Comparison of ENCODE assay signal across 8 mouse cellular contexts in the genomic region with DNA sequence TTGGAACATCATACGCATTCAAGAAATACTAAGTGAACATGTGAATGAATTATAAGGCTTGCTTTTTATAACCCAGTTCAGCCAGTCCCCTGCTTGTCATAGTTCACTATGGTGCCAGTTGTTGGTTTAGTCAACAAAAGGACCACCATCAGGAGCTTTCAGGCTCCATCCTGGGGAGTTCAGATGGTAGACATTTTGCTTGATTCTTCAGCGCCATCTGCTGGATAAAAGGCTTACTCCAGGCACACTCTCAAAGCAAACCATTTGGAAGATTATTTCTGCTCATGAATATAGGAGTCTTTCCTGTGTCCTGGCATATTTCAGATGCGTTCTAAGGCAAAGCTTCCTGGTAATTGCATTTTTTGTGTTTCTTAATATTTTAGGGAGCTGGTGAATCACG.
DNase-seq lines count a peak whose midpoint lies in the region; ATAC-seq lines count a peak whose summit lies in the region.

No protein-coding gene starts in this region.

- H3K27me3 ChIP-seq in heart, embryonic 11.5 days (ENCODE audit: control insufficient read depth, insufficient read depth, low read length) = no peaks in the 10 kb centered on the region
- H3K27me3 ChIP-seq in forebrain, embryonic 15.5 days = no peaks in the 10 kb centered on the region
- H3K27me3 ChIP-seq in midbrain, embryonic 12.5 days = no peaks in the 10 kb centered on the region

- peak; percentile 65 for DNase-seq in heart, adult 8-10 months (ENCODE audit: low spot score)
- peak; percentile 72 for DNase-seq in cerebellum, adult 11 months
- peak; percentile 80 for DNase-seq in induced T-regulatory cell, adult 2 months (ENCODE audit: low read depth)
- DNase-seq in left cerebral cortex, adult 18-20 months (ENCODE audit: low spot score in 2 of 2) = peak; percentile 76 to 81
- DNase-seq in spleen, postnatal 10 days (ENCODE audit: low spot score in 2 of 2) = peak; percentile 34 to 72

- no peak overlapping the region for H3K4me3 ChIP-seq in heart, embryonic 11.5 days (ENCODE audit: low read depth, low read length)
- no peak overlapping the region for H3K4me3 ChIP-seq in forebrain, embryonic 15.5 days
- no peak overlapping the region for H3K4me3 ChIP-seq in midbrain, embryonic 12.5 days

- no peaks in the 10 kb centered on the region for H3K36me3 ChIP-seq in heart, embryonic 11.5 days (ENCODE audit: control insufficient read depth, insufficient read depth, low read length)
- no peaks in the 10 kb centered on the region for H3K36me3 ChIP-seq in forebrain, embryonic 15.5 days
- H3K36me3 ChIP-seq in midbrain, embryonic 12.5 days = no peaks in the 10 kb centered on the region

- H3K4me1 ChIP-seq in heart, embryonic 11.5 days (ENCODE audit: control insufficient read depth, insufficient read depth, low read length) = peaks cover 4% of the 10 kb centered on the region; the same call in 1 of the 2 replicates
- H3K4me1 ChIP-seq in forebrain, embryonic 15.5 days = peaks cover 31% of the 10 kb centered on the region
- peaks cover 11% of the 10 kb centered on the region for H3K4me1 ChIP-seq in midbrain, embryonic 12.5 days

- H3K9me3 ChIP-seq in heart, embryonic 11.5 days (replicated peaks; ENCODE audit: control insufficient read depth, low read length) = no peaks in the 10 kb centered on the region
- no peaks in the 10 kb centered on the region for H3K9me3 ChIP-seq in forebrain, embryonic 15.5 days
- no peaks in the 10 kb centered on the region for H3K9me3 ChIP-seq in midbrain, embryonic 12.5 days

- WGBS in heart, embryonic 11.5 days (ENCODE audit: insufficient replicate concordance) = 34% methylated on average over 4 of the region's 4 CpGs
- WGBS in forebrain, embryonic 15.5 days = 34% methylated on average over 4 of the region's 4 CpGs
- 35% methylated on average over 4 of the region's 4 CpGs for WGBS in midbrain, embryonic 12.5 days

- no peak for ATAC-seq in heart, embryonic 11.5 days (replicated peaks; ENCODE audit: insufficient number of reproducible peaks, low FRiP score, low TSS enrichment)
- ATAC-seq in forebrain, embryonic 15.5 days (replicated peaks) = peak; percentile 80
- ATAC-seq in midbrain, embryonic 12.5 days (ENCODE audit: low FRiP score, low read depth) = peak; percentile 63

- no peak overlapping the region for H3K27ac ChIP-seq in heart, embryonic 11.5 days (ENCODE audit: low read depth, low read length)
- no peak overlapping the region for H3K27ac ChIP-seq in forebrain, embryonic 15.5 days (replicated peaks)
- no peak overlapping the region for H3K27ac ChIP-seq in midbrain, embryonic 12.5 days (replicated peaks)

- H3K4me2 ChIP-seq in heart, embryonic 11.5 days = no peak overlapping the region
- H3K4me2 ChIP-seq in forebrain, embryonic 15.5 days (replicated peaks) = no peak overlapping the region
- no peak overlapping the region for H3K4me2 ChIP-seq in midbrain, embryonic 12.5 days (replicated peaks)

- H3K9ac ChIP-seq in heart, embryonic 11.5 days (ENCODE audit: low read depth, low read length) = no peak overlapping the region
- no peak overlapping the region for H3K9ac ChIP-seq in forebrain, embryonic 15.5 days (replicated peaks)
- no peak overlapping the region for H3K9ac ChIP-seq in midbrain, embryonic 12.5 days (replicated peaks)
